Mouse (Mus musculus): ENCODE data around the gene Srf. TPM values are rescaled to one million over a fixed set of nuclear protein-coding genes. Genes with fewer than 3 reads are reported as not detected.

Gene Srf
- total RNA-seq, 4 experiments from 2014 or later = 81.6 to 89.5 (median 87.8) TPM

DNA sequence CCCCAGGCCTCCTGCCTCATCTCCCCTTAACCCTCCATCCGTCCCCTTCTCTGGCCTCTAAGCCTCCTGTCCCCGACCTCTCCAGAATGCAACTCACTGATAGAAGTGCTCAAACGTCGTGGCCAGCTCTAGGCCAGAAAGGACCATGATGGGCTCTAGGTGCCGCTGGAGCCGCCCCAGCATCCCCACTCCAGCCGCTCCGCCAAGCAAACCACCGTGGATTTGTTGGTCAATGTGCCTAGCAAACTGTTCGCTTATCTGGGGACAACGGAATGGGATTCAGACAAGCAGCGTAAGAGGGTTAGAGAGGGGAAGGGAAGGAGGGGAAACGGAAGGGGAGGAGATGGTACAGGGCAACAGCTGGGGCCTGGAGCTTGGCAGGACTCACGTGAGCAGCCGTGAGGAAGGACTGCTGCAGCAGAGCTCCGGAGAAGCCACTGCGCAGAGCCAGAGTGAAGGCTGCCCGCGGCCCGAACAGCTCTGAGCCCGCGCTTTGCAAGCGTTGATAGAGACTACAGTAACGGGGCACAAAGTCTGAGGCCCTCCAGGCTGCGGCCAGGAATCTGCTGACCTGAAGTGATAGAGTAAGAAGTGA is 35.5 kb downstream of the Srf start:
- no peak for DNase-seq (ENCODE audit: low spot score in 2 of 2)

DNA sequence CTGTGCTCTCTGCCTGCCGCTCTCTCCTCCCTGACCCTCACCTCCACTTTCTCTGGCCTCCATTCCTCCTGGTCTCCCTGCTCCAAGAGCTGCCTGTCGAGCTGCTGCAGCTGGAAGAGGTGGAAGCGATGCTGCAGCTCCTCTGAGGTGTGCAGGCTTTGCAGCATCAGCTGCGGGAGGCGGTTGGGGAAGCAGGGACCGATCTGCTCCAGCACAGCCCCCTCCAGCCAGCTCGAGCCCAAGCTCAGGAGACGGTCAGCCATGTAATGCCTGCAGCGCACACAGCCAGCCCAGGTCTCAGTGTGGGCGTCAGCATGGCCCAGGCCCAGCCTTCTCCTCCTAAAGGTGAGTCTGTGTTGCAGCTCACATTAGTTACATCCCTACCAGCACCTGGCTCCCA is 36.0 kb downstream of the Srf start:
- no peak for DNase-seq (ENCODE audit: low spot score in 2 of 2)

DNA sequence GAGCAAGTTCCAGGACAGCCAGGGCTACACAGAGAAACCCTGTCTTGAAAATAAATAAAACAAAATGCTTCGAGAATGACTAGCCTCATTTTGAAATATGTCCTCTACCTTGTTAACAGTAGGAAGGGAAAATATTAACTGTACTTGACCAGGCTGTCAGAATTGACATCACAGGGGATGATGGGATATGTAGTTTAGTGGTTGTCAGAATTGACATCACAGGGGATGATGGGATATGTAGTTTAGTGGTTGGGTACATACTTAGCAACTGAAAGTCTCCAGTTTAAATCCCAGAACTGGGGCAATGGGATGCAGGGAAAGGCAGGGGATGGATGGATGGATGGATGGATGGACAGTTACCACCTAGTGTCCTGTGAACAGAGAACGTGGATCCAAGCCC is 42.6 kb downstream of the Srf start:
- no peak for DNase-seq (ENCODE audit: low spot score in 2 of 2)

DNA sequence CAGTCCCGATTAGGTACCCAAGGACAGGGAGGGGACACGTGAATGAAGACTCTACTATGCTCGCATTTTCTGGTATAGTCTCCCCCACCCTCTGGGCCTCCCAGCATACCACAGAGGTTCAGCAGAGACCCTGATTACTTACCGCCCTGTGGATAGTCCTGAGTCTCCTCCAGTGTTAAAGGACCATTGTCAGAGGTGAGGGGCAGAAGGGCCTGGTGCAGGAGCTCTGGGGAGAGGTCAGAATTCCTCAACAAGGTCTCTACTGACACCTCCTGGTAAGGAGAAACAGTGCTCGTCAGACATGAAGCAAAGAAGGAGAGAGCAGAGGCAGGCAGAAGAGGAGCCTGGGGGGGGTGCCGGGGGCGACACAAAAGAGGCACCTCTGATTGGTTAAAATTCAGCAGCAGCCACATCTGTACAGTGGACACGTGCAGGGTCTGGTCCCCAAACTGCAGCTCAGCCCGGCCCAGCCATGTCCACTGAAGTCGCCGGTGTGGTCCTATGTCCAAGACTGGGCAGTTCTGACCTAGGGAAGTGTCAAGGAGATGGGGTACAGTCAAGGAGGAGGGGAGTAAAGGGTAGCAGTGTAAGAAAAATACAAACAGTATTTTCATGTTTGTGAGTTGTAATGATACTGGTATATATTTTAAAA is 44.8 kb downstream of the Srf start:
- DNase-seq (ENCODE audit: low spot score in 2 of 2) = no peak

DNA sequence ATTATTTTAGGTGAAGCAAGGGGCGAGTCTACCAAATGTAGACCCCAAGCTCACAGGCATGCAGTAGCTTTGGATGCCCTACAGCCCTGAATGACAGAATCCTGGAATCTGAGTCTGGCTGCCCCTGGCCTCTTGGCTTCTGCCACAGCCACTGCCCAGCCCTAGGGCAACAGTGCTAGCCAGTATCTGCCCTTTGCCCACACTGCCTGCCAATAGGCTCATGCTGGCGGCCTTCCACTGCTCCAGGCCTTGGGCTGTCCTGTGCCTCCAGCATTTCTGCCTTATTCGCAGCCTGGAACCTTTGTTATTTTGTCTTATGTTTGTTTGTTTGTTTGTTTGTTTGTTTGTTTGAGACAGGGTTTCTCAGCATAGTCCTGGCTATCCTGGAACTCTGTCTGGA is 50.4 kb downstream of the Srf start:
- DNase-seq (ENCODE audit: low spot score in 2 of 2) = no peak

DNA sequence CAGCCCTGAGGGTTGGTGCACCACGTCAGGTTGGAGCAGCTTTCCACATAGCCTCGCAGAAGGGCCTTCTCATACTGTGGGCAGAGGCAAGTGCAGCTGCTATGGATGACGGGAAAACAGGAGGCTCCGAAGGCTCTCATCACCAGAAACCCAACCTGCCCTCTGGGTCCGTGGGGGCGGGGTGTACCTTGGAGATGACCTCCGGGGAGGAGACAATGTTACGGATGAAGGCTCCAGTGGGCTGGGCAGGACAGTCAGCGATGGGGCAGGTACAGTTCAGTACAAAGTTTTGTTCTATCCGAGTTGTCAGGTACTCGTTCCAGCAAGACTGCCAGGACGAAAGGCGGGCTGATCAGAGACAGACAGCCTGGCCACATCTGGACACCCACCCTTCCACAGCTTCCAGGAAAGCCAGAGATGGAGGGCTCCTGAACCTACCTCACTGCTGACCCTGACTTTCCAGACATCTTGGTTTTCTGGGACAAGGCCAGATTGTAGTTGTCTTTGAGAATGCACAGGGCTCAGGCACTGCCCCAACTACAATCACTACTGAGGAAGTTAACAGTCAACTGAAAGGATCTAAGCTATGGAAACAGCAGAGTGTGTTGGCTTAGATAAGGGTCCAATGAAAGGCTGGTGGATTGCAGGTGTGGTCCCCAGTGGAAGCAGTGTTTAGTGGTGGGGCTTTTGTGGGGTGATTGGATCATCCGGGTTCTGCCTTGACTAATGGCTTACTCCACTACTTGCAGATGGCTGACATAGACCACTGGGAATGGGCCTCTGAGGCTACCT is 51.9 kb downstream of the Srf start:
- DNase-seq (ENCODE audit: low spot score in 2 of 2) = no peak

DNA sequence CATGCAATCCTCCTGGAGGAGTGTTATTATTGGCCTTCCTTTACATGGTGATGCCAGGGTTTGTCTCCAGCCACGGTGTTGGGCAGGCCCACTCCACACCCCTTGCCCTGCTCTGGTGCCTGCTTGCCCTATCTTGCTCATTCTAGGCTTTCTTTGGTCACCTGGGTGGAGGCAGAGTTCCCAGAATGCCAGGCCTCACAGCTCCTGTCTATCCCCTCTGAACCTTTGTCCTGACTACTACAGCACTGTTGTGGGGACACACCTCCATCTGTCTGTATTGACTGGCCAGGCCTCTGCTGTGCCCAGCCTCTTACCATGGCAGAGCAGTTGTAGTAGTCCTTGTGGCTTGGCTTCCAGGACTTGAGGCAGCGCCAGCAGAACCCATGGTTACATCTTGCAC is 53.2 kb downstream of the Srf start:
- no peak for DNase-seq (ENCODE audit: low spot score in 2 of 2)

Small RNAs within 50 kb of the gene (microRNA-seq; reads per million reads assigned to microRNA genes)
- gene Mir6976 = not detected

Other genes with a start within 250 kb of the Srf start
- 1 to 10 TPM; 2.0 to 4.1 (median 2.4) TPM for gene Abcc10, start 227.8 kb downstream of the Srf start, total RNA-seq (2022)
- gene Zfp318, start 172.4 kb downstream of the Srf start, total RNA-seq (2022) = 10 to 100 TPM; 12.4 to 15.7 (median 13.4) TPM
- 1 to 10 TPM in 1 of 4 experiments, under 1 TPM in 1, not detected in 2; 0.40 to 1.5 TPM for gene Crip3, start 127.2 kb downstream of the Srf start, total RNA-seq (2022)
- gene Slc22a7, start 117.7 kb downstream of the Srf start, total RNA-seq (2022) = not detected
- under 1 TPM; 0.05 to 0.16 (median 0.08) TPM for gene Ttbk1, start 68.5 kb downstream of the Srf start, total RNA-seq (2022)
- 1 to 10 TPM; 5.2 to 8.5 (median 7.1) TPM for gene Dnph1, start 59.5 kb downstream of the Srf start, total RNA-seq (2022)
- 10 to 100 TPM; 15.2 to 16.6 (median 15.4) TPM for gene Cul9, start 9.8 kb downstream of the Srf start, total RNA-seq (2022)
- under 1 TPM; 0.15 to 0.38 (median 0.30) TPM for gene Ptk7, start 73.3 kb upstream of the Srf start, total RNA-seq (2022)
- 10 to 100 TPM; 13.2 to 14.4 (median 13.5) TPM for gene Klc4, start 89.8 kb upstream of the Srf start, total RNA-seq (2022)
- 100 to 1,000 TPM in 2 of 4 experiments, 10 to 100 TPM in 2; 88.6 to 106 (median 98.1) TPM for gene Mrpl2, start 90.1 kb upstream of the Srf start, total RNA-seq (2022)
- gene Cul7, start 94.2 kb upstream of the Srf start, total RNA-seq (2022) = 1 to 10 TPM; 2.7 to 3.7 (median 3.0) TPM
- gene Rrp36, start 118.2 kb upstream of the Srf start, total RNA-seq (2022) = 10 to 100 TPM in 1 of 4 experiments, 1 to 10 TPM in 3; 8.7 to 10.7 (median 9.2) TPM
- gene Mea1, start 122.6 kb upstream of the Srf start, total RNA-seq (2022) = 10 to 100 TPM; 36.9 to 42.6 (median 39.8) TPM
- gene Klhdc3, start 124.7 kb upstream of the Srf start, total RNA-seq (2022) = 10 to 100 TPM; 61.0 to 83.8 (median 75.5) TPM
- 10 to 100 TPM; 25.5 to 28.1 (median 26.8) TPM for gene Ppp2r5d, start 148.9 kb upstream of the Srf start, total RNA-seq (2022)
- 10 to 100 TPM; 12.9 to 18.6 (median 16.0) TPM for gene Pex6, start 155.3 kb upstream of the Srf start, total RNA-seq (2022)
- 1 to 10 TPM in 2 of 4 experiments, under 1 TPM in 2; 0.65 to 5.1 (median 1.9) TPM for gene Gnmt, start 173.0 kb upstream of the Srf start, total RNA-seq (2022)
- 1 to 10 TPM; 4.6 to 9.4 (median 6.4) TPM for gene Cnpy3, start 196.0 kb upstream of the Srf start, total RNA-seq (2022)
- gene Ptcra, start 207.5 kb upstream of the Srf start, total RNA-seq (2022) = not detected
- 10 to 100 TPM; 37.5 to 45.9 (median 39.9) TPM for gene 2310039H08Rik, start 216.5 kb upstream of the Srf start, total RNA-seq (2022)
- 10 to 100 TPM; 35.1 to 39.6 (median 37.4) TPM for gene Rpl7l1, start 226.5 kb upstream of the Srf start, total RNA-seq (2022)

Measured in gastrocnemius, adult 8-10 months (tissue).